Mouse (Mus musculus): ENCODE measurements around the gene Fnbp1.
A peak's percentile ranks its signal among the peaks of the same experiment; 100 is the strongest.

Fnbp1 gene

GRCm38 (mm10) chr2:31150762-31151161 is 9.0 kb upstream of the Fnbp1 start:
- DNase-seq (ENCODE audit: low read depth) = peak; percentile 48

DNA sequence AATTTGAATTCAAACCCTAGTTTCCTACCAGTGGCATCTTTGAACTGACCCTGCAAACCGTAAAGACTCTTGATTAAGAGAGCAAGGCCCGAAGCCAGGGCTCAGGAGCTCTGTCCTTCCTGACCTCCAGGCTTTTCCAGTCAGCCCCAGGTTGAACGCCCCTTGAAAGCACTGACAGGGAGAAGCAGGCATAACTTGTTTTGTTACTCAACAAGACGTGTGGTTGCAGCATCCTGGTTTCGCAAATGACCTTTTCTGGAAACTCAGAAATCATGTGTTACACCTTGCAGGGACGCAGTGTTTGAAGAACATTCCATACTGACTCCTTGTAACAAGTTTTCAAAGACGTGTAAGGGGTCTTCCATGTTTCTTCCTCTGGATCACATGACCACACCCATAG is 5.2 kb upstream of the Fnbp1 start:
- DNase-seq (ENCODE audit: low read depth) = no peak

- DNase-seq (ENCODE audit: low read depth) = no peak
These were observed 3.1 kb upstream of the Fnbp1 start for GRCm38 (mm10) chr2:31144901-31145300.

- no peak for DNase-seq (ENCODE audit: low read depth)
These were observed 2.2 kb upstream of the Fnbp1 start for GRCm38 (mm10) chr2:31143768-31144695.

- no peak for DNase-seq (ENCODE audit: low read depth)
These were observed 1.5 kb upstream of the Fnbp1 start for GRCm38 (mm10) chr2:31143326-31143725.

DNA sequence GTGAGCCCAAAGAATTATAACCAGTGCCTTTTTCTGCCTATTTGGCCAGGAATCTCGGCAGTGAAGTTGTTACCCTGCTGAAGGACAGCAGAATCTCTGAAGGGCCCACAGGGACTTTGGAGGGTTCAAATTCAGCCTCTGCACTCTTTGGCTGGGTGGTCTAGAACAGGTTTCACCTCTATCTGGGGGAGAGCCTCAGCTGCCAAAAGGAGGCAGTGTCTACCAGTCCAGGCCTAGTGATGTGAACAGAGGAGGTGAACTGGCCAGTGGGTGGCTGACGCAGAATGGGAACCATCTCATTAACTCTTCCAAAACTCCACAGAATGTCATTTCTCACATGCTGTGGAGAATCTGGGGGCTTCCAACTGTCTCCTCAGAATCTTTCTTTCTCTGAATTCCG is 697 bp upstream of the Fnbp1 start:
- DNase-seq (ENCODE audit: low read depth) = no peak

GRCm38 (mm10) chr2:31141074-31141866 is 538 bp downstream of the Fnbp1 start:
- DNase-seq (ENCODE audit: low read depth) = no peak

DNA sequence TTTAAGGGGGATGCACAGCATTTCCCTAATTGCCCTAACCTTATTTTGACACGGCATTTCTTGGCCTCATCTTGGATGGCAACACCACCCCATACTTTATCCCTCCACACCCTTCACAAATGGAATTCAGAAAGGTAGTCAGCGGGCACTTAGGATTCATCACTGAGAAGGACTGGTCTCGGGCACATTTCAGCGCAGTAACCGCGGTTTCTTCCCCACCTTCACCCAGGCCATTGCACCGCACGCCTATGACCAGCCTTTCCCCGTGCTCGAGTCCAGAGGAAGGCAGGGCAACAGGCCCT is 1.1 kb downstream of the Fnbp1 start:
- no peak for DNase-seq (ENCODE audit: low read depth)

GRCm38 (mm10) chr2:31139991-31140771 is 1.6 kb downstream of the Fnbp1 start:
- DNase-seq (ENCODE audit: low read depth) = no peak

GRCm38 (mm10) chr2:31139174-31139632 is 2.6 kb downstream of the Fnbp1 start:
- no peak for DNase-seq (ENCODE audit: low read depth)

GRCm38 (mm10) chr2:31137018-31137590 is 4.7 kb downstream of the Fnbp1 start:
- no peak for DNase-seq (ENCODE audit: low read depth)

DNA sequence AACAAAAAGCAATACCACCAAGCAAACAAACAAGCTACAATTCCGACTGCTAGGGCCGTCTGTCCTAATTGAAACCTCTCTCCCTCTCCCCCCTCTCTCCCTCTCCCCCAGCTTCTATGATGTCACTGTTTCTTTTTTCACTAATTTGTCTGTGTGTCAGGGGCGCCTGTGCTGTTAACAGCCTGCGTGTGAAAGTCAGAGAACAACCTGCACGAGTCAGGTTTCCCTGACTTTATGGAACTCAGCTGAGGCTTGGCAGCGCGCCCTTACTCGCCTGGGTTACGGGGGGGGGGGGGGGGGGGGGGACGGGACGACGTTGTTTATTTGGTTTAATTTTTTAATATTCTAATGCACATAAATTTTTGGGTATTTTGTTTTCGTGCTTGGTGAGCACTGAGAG is 5.5 kb downstream of the Fnbp1 start:
- no peak for DNase-seq (ENCODE audit: low read depth)

- DNase-seq (ENCODE audit: low read depth) = no peak
These were observed 6.3 kb downstream of the Fnbp1 start for GRCm38 (mm10) chr2:31135512-31135931.

DNA sequence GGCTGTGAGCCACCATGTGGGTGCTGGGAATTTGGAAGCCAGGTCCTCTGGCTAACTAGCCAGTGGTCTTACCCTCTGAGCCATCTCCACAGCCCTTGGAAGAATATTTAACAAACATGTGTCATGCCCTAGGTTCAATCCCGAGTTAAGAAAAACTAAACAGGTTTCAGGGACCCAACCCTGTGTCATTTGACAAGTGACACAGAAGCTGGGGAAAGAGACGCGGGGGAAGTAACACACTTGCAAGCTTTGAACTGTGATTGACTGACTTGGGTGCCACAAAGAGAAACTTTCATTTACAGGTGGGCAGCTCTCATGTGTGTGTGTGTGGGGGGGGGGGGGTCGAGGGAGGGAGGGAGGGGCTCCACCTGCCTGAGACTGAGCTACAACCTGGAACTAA is 7.8 kb downstream of the Fnbp1 start:
- no peak for DNase-seq (ENCODE audit: low read depth)

DNA sequence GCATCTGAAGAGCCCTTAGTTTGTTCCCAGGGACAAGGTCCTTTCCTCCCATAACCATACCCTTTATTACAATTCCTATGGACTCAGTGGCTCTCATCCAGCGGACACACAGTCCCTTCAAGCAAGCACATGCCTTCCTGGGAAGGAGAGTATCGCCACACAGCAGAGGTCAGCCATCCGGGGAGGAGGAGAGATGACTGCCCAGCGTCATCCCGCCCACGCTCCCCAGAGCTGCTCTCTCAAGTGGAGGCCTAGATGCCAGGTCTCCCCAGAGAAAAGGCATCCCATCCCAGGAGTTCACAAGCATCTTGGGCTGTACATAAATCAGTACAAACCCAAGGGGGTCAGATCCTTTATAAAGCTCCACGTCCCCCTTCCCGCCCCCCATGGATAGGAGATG is 9.1 kb downstream of the Fnbp1 start:
- no peak for DNase-seq (ENCODE audit: low read depth)

GRCm38 (mm10) chr2:31130815-31131299 is 11.0 kb downstream of the Fnbp1 start:
- DNase-seq (ENCODE audit: low read depth) = no peak

DNA sequence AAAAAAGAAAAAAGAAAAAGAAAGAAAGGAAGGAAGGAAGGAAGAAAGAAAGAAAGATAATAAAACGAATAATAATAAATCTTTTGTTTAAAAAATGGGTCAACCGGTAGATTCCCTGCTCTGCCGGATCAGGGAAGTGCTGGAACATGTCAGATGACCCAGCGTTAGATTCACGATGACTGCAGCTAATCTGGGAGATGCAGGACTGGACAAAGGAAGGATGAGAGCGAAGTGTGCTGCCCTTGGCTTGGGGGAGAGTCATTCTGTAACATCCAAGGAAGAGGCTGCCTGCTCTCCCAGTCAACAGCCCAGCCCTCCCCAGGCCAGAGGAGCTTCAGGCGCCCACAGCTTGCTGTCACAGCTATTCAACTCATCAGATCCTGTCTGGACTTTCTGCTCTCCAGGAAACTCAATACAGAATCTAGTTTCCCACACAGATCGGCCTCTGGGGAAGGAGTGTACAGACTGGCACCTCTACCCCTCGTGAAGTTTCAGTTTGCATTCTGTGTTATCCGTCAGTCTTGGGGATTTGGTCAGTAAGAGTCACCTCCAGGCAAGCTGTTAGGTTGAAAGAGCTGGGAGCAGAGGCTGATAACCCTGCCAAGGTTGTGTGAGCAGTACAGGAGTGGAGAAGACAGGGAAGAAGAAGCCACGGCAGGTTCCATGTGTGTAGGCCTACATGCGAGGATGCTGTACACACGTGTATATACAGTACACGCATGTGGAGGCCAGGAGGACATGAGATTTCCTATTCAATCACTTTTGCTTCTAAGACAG is 11.9 kb downstream of the Fnbp1 start:
- DNase-seq (ENCODE audit: low read depth) = no peak

DNA sequence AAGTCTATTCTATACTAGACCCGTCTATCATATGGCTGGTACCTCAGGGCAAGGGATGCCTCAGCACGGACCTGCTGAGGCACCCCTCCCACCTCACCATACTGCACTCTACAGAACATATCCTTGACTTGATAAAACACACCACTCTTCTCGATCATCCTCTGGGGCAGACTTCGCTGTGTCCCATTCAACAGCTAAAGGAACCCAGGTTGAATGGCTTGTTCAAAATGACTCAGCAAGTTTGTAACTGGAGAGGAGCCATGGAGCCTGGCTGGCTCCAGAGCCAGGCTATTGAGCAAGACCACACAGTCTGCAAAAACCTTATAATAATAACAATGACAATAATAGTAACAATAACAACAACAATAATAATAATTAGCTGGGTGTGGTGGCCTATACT is 13.9 kb downstream of the Fnbp1 start:
- no peak for DNase-seq (ENCODE audit: low read depth)

DNA sequence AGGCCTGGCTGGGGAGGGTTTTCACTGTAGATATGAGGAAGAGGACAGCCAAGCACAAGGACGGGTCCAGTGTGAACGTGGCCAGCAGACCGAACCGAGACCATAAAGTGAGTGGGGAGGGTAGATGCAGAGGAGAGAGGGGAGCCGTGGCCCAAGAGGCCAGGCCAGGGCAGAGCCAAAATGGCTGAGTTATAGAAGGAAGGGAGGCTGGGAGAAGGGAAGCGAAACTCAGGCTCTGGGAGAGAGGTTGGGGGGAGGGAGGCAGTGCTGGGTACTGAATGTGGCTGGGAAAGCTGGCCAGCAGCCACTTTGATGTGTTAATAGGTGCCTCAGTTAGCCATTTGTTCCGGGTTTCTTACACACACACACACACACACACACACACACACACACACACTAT is 14.6 kb downstream of the Fnbp1 start:
- no peak for DNase-seq (ENCODE audit: low read depth)

DNA sequence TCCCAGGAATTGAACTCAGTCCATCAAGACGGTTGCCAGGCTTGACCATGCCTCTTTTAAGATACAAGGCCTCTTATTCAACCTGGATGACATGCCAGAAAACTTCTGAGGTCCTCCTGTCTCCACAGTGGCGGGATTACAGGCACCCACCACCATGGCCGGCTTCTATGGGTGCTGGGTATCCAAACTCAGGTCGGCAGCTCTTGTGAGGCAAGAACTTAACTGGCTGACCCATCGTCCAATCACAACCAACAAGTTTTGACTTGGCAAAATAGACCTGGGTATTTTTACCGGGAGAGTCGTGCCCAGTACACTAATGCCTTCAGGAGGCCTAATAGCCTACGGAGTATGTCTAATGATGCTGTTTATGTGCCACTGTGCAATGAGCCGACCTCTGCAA is 15.8 kb downstream of the Fnbp1 start:
- no peak for DNase-seq (ENCODE audit: low read depth)

DNA sequence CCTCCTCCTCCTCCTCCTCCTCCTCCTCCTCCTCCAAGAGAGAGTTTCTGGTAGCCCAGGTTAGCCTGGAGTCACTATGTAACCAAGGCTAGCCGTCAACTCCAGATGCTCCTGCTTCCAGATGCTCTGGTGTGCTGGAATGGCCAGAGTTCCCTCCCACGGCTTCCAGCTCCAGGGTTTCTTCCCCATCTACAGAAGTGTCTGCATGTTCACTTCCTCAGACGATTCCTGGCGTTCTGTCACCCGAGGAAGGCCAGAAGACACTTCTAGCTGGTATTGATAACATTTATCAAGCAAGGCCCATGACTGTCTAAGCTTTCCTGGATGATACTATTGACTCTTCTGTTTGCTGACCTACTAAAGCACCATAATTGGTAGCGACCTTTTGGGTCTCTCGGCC is 16.7 kb downstream of the Fnbp1 start:
- no peak for DNase-seq (ENCODE audit: low read depth)

All from c-Kit-positive CD71-positive TER-119-negative erythroid progenitor cells, embryonic 14.5 days (primary cell).